In the genomic region with DNA sequence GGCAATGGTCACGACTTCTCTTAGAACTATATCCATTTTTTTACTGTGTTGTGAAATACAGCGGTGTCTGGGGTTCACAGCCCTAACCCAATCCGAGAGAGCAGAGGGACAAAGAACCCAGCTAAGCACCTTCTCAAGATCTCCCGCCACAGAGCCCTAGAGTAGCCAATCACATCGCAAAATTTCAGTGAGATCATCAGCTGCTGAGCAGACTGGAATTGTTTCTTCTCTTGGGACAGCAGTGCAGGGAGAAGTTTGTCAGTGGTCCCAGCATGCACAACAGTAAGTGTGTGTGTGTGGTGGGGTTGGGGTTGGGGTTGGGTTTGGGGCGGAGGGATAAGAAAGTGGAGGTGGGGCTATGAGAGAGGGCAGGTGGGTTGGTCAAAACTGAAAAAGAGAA, we compare ENCODE assay signal across 9 mouse cellular contexts. TPM values are rescaled to one million over a fixed set of nuclear protein-coding genes. Genes with fewer than 3 reads are reported as not detected.
DNase-seq lines count a peak whose midpoint lies in the region; ATAC-seq lines count a peak whose summit lies in the region.
"Had no signal": no experiment of that assay in that cellular context is flagged by ENCODE, and none has a peak within 500 bp of the region (broad histone marks: within the 10 kb centered on the region; RNA-seq: fewer than 3 reads in every experiment).

No protein-coding gene starts in this region.

- H3K36me3 ChIP-seq in forebrain, embryonic 12.5 days (replicated peaks), result peaks cover 5% of the 10 kb centered on the region; the same call in 1 of the 2 replicates
- H3K36me3 ChIP-seq in hindbrain, embryonic 14.5 days (replicated peaks; ENCODE audit: control insufficient read depth, insufficient read depth), result peaks cover 22% of the 10 kb centered on the region
- no peaks in the 10 kb centered on the region for H3K36me3 ChIP-seq in liver, embryonic 13.5 days

- H3K9ac ChIP-seq in forebrain, embryonic 12.5 days, result peak overlapping the region; percentile 56
- H3K9ac ChIP-seq in hindbrain, embryonic 14.5 days, result no peak overlapping the region
- peak overlapping the region; percentile 70 for H3K9ac ChIP-seq in liver, embryonic 13.5 days

- H3K4me3 ChIP-seq in forebrain, embryonic 12.5 days (replicated peaks), result peak overlapping the region; percentile 43
- no peak overlapping the region for H3K4me3 ChIP-seq in hindbrain, embryonic 14.5 days (replicated peaks; ENCODE audit: low read length)
- H3K4me3 ChIP-seq in liver, embryonic 13.5 days (replicated peaks), result peak overlapping the region; percentile 59

- WGBS in forebrain, embryonic 12.5 days, result 3% methylated on average over 6 of the region's 6 CpGs
- WGBS in hindbrain, embryonic 14.5 days, result 2% methylated on average over 6 of the region's 6 CpGs
- 4% methylated on average over 6 of the region's 6 CpGs for WGBS in liver, embryonic 13.5 days (ENCODE audit: insufficient replicate concordance)

- peaks cover 27% of the 10 kb centered on the region for H3K4me1 ChIP-seq in forebrain, embryonic 12.5 days
- H3K4me1 ChIP-seq in hindbrain, embryonic 14.5 days (replicated peaks; ENCODE audit: control insufficient read depth, insufficient read depth, low read length), result peaks cover 16% of the 10 kb centered on the region; the same call in 1 of the 2 replicates
- H3K4me1 ChIP-seq in liver, embryonic 13.5 days (replicated peaks), result peaks cover 76% of the 10 kb centered on the region

- ATAC-seq in forebrain, embryonic 12.5 days (ENCODE audit: low FRiP score), result peak; percentile 94
- peak; percentile 78 for ATAC-seq in hindbrain, embryonic 14.5 days (ENCODE audit: low FRiP score)
- peak; percentile 87 for ATAC-seq in liver, embryonic 13.5 days (ENCODE audit: low read depth)

- no peaks in the 10 kb centered on the region for H3K27me3 ChIP-seq in forebrain, embryonic 12.5 days
- H3K27me3 ChIP-seq in hindbrain, embryonic 14.5 days (ENCODE audit: control insufficient read depth, insufficient read depth, low read length), result no peaks in the 10 kb centered on the region
- 0 out of 2 replicates have a peak, but pooled peaks cover 9% of the 10 kb centered on the region for H3K27me3 ChIP-seq in liver, embryonic 13.5 days

- no peaks in the 10 kb centered on the region for H3K9me3 ChIP-seq in forebrain, embryonic 12.5 days
- no peaks in the 10 kb centered on the region for H3K9me3 ChIP-seq in hindbrain, embryonic 14.5 days (ENCODE audit: control insufficient read depth, low read length)
- H3K9me3 ChIP-seq in liver, embryonic 13.5 days (replicated peaks), result no peaks in the 10 kb centered on the region

- peak; percentile 41 to 76 for DNase-seq in adrenal gland, adult (ENCODE audit: inconsistent age in 2 of 2, low spot score in 1 of 2)
- DNase-seq in adrenal gland, adult 8-10 months, result no peak
- DNase-seq in adipocyte (ENCODE audit: low spot score), result peak; percentile 16
- DNase-seq in hindbrain, embryonic 14.5 days (ENCODE audit: low spot score), result peak; percentile 69
- DNase-seq in liver, embryonic 13.5 days, result peak; percentile 64
- DNase-seq in neural tube, embryonic 10.5 days (ENCODE audit: extremely low spot score, low spot score), result peak; percentile 67
- DNase-seq in layer of hippocampus, adult 18-20 months (ENCODE audit: low spot score in 2 of 2), result no peak

- peak overlapping the region; percentile 36; the same call in 1 of the 2 replicates for H3K27ac ChIP-seq in forebrain, embryonic 12.5 days
- H3K27ac ChIP-seq in hindbrain, embryonic 14.5 days, result no peak overlapping the region
- peak overlapping the region; percentile 79 for H3K27ac ChIP-seq in liver, embryonic 13.5 days

- peak overlapping the region; percentile 58 for H3K4me2 ChIP-seq in forebrain, embryonic 12.5 days
- peak overlapping the region; percentile 43 for H3K4me2 ChIP-seq in hindbrain, embryonic 14.5 days (replicated peaks)
- H3K4me2 ChIP-seq in liver, embryonic 13.5 days, result peak overlapping the region; percentile 79

RNA-seq across cellular contexts. Expression of a gene that starts 0.7 kb away (rescaled TPM):
- total RNA-seq in adrenal gland, adult 8-10 months (2022), result 1 to 10 TPM; 1.4 to 3.3 (median 1.9) TPM
- polyA plus RNA-seq in forebrain, embryonic 12.5 days (2016; fragmentation: Nextera tagmentation; extraction: Ambion mirVana), result 6.9 and 7.5 TPM in 2 replicates
- 1.3 and 1.4 TPM in 2 replicates for polyA plus RNA-seq in hindbrain, embryonic 14.5 days (2014; fragmentation: Nextera tagmentation; extraction: Ambion mirVana)
- 4.3 and 5.1 TPM in 2 replicates for polyA plus RNA-seq in liver, embryonic 13.5 days (2015; fragmentation: Nextera tagmentation; extraction: Ambion mirVana)
- total RNA-seq in layer of hippocampus, adult 18-20 months (2021), result 1 to 10 TPM; 3.1 to 3.3 TPM

RNA-seq across cellular contexts. Expression of a gene that starts 16.4 kb away (rescaled TPM):
- under 1 TPM; 0.40 to 0.89 (median 0.56) TPM for total RNA-seq in adrenal gland, adult 8-10 months (2022)
- 4.4 and 5.1 TPM in 2 replicates for polyA plus RNA-seq in forebrain, embryonic 12.5 days (2016; fragmentation: Nextera tagmentation; extraction: Ambion mirVana)
- polyA plus RNA-seq in hindbrain, embryonic 14.5 days (2014; fragmentation: Nextera tagmentation; extraction: Ambion mirVana), result 23.4 and 24.0 TPM in 2 replicates
- 61.5 and 68.9 TPM in 2 replicates for polyA plus RNA-seq in liver, embryonic 13.5 days (2015; fragmentation: Nextera tagmentation; extraction: Ambion mirVana)
- 10 to 100 TPM; 55.2 to 58.1 TPM for total RNA-seq in layer of hippocampus, adult 18-20 months (2021)
- polyA plus RNA-seq: C2C12 had no signal

RNA-seq across cellular contexts. Expression of a gene that starts 17.5 kb away (rescaled TPM):
- total RNA-seq in adrenal gland, adult 8-10 months (2022), result 1 to 10 TPM; 3.5 to 6.9 (median 4.7) TPM
- 12.6 and 22.2 TPM in 2 replicates for polyA plus RNA-seq in forebrain, embryonic 12.5 days (2016; fragmentation: Nextera tagmentation; extraction: Ambion mirVana)
- 138 and 157 TPM in 2 replicates for polyA plus RNA-seq in hindbrain, embryonic 14.5 days (2014; fragmentation: Nextera tagmentation; extraction: Ambion mirVana)
- 1.1 and 1.5 TPM in 2 replicates for polyA plus RNA-seq in liver, embryonic 13.5 days (2015; fragmentation: Nextera tagmentation; extraction: Ambion mirVana)
- 100 to 1,000 TPM; 357 to 369 TPM for total RNA-seq in layer of hippocampus, adult 18-20 months (2021)

Comparison
In these comparisons a context has a peak if more than half of its experiments do, and no peak if none do; other contexts are left out.
1. DNase-seq: peak in adrenal gland, adult (2 of 2), adipocyte (single experiment), hindbrain, embryonic 14.5 days (single experiment), liver, embryonic 13.5 days (single experiment) and neural tube, embryonic 10.5 days (single experiment); none in adrenal gland, adult 8-10 months (single experiment) and layer of hippocampus, adult 18-20 months (0 of 2).
2. Peak in every context shown above with its lines, with median percentiles within 50 percentile points of each other: ATAC-seq and H3K4me2 ChIP-seq.